Mouse (Mus musculus) layer of hippocampus, postnatal 36 days (tissue): ENCODE results near the gene Dusp18. TPM values are rescaled to one million over a fixed set of nuclear protein-coding genes. Genes with fewer than 3 reads are reported as not detected.
"Not testable (repeated sequence)": the region's sequence is repeated elsewhere in the genome, so short reads cannot be mapped to it uniquely, and the experiment has no call there.

Experiments used
- DNase-seq, 2 experiments: peaks; one replicate each; pipeline ENCODE4 v3.0.0; 2022
- total RNA-seq, 2 experiments: library from RNA; stranded (reverse); gene quantifications; 2 replicates each; pipeline ENCODE4 v1.2.3; 2021

Dusp18 gene
- total RNA-seq, 2 experiments from 2014 or later, result 24.1 to 26.7 TPM

- DNase-seq, result no peak
These were observed 418 bp downstream of the Dusp18 start for GRCm38 (mm10) chr11:3895458-3895857.

GRCm38 (mm10) chr11:3895933-3896332 lies 893 bp downstream of the Dusp18 start:
- DNase-seq, result no peak

GRCm38 (mm10) chr11:3900296-3900695 lies 5.3 kb downstream of the Dusp18 start:
- DNase-seq, result no peak

GRCm38 (mm10) chr11:3902516-3902915 lies 7.5 kb downstream of the Dusp18 start:
- DNase-seq, result no peak

GRCm38 (mm10) chr11:3903046-3903445 lies 8.0 kb downstream of the Dusp18 start:
- DNase-seq, result peak; percentile 63 to 67

GRCm38 (mm10) chr11:3904673-3905072 lies 9.6 kb downstream of the Dusp18 start:
- no peak for DNase-seq

GRCm38 (mm10) chr11:3905446-3905845 lies 10.4 kb downstream of the Dusp18 start:
- DNase-seq, result no peak

GRCm38 (mm10) chr11:3909236-3909635 lies 14.2 kb downstream of the Dusp18 start:
- DNase-seq, result no peak

- no peak for DNase-seq
These were observed 15.7 kb downstream of the Dusp18 start for GRCm38 (mm10) chr11:3910513-3911310.

- not testable (repeated sequence) for DNase-seq
These were observed 16.4 kb downstream of the Dusp18 start for GRCm38 (mm10) chr11:3911440-3911839.

GRCm38 (mm10) chr11:3912100-3912874 lies 17.2 kb downstream of the Dusp18 start:
- peak; percentile 43 to 51 for DNase-seq

GRCm38 (mm10) chr11:3912875-3913271 lies 17.8 kb downstream of the Dusp18 start:
- peak; percentile 38 to 40 for DNase-seq

- peak; percentile 94 for DNase-seq
These were observed 18.5 kb downstream of the Dusp18 start for GRCm38 (mm10) chr11:3913316-3914108.

GRCm38 (mm10) chr11:3914109-3914840 lies 19.2 kb downstream of the Dusp18 start, which contains the start of gene Slc35e4:
Slc35e4 (minus strand) TSS chr11:3914664.
- DNase-seq, result peak; percentile 77 to 85

- no peak for DNase-seq
These were observed 23.7 kb downstream of the Dusp18 start for GRCm38 (mm10) chr11:3918738-3919137.

- no peak for DNase-seq
These were observed 25.4 kb downstream of the Dusp18 start for GRCm38 (mm10) chr11:3920476-3920875.

GRCm38 (mm10) chr11:3921281-3921850 lies 26.3 kb downstream of the Dusp18 start:
- no peak for DNase-seq

GRCm38 (mm10) chr11:3922115-3922514 lies 27.1 kb downstream of the Dusp18 start:
- DNase-seq, result no peak

- DNase-seq, result no peak
These were observed 27.7 kb downstream of the Dusp18 start for GRCm38 (mm10) chr11:3922731-3923130.

GRCm38 (mm10) chr11:3925916-3926315 lies 30.9 kb downstream of the Dusp18 start:
- DNase-seq, result no peak

- DNase-seq, result no peak
These were observed 35.0 kb downstream of the Dusp18 start for GRCm38 (mm10) chr11:3930019-3930418.

GRCm38 (mm10) chr11:3930931-3931330 lies 35.9 kb downstream of the Dusp18 start:
- DNase-seq, result no peak
